Mouse (Mus musculus): ENCODE data around the gene Gsdme. TPM values are rescaled to one million over a fixed set of nuclear protein-coding genes. Genes with fewer than 3 reads are reported as not detected.
A peak's percentile ranks its signal among the peaks of the same experiment; 100 is the strongest.

The Gsdme gene
- total and polyA plus RNA-seq, 2 experiments from 2014 or later: 29.4 TPM; not detected in 1

- no peaks in the 10 kb centered on the region for H3K9me3 ChIP-seq (replicated peaks; ENCODE audit: control insufficient read depth, low read length)
- H3K4me3 ChIP-seq (ENCODE audit: low read depth, low read length): no peak overlapping the region
- no peak for ATAC-seq (ENCODE audit: insufficient read depth, low read depth)
- H3K36me3 ChIP-seq (replicated peaks; ENCODE audit: control insufficient read depth, insufficient read depth, low read length): peaks cover 19% of the 10 kb centered on the region
- H3K9ac ChIP-seq (replicated peaks; ENCODE audit: low read depth, low read length): no peak overlapping the region
- no peak for DNase-seq (ENCODE audit: low spot score)
- peaks cover 8% of the 10 kb centered on the region; the same call in 1 of the 2 replicates for H3K4me1 ChIP-seq (ENCODE audit: control insufficient read depth, insufficient read depth)
- TF ChIP-seq EP300 (IDR thresholded peaks at IDR 0.05; ENCODE audit: low read depth) (no peak), CTCF (IDR thresholded peaks at IDR 0.05; ENCODE audit: low read depth) (no peak)
- no peak overlapping the region for H3K4me2 ChIP-seq (ENCODE audit: low read depth, low read length)
- whole genome bisulfite sequencing: 85% methylated on average over 3 of the region's 3 CpGs
- H3K27me3 ChIP-seq (ENCODE audit: control insufficient read depth, insufficient read depth, low read length): no peaks in the 10 kb centered on the region
- H3K27ac ChIP-seq (ENCODE audit: low read depth): no peak overlapping the region
Observed at GRCm38 (mm10) chr6:50191605-50192004, 72.1 kb downstream of the Gsdme start.

GRCm38 (mm10) chr6:50189376-50189775 is 74.3 kb downstream of the Gsdme start:
- no peak overlapping the region for H3K4me3 ChIP-seq (ENCODE audit: low read depth, low read length)
- DNase-seq (ENCODE audit: low spot score): peak; percentile 32
- H3K4me2 ChIP-seq (ENCODE audit: low read depth, low read length): peak overlapping the region; percentile 18; the same call in 1 of the 2 replicates
- H3K9me3 ChIP-seq (replicated peaks; ENCODE audit: control insufficient read depth, low read length): no peaks in the 10 kb centered on the region
- H3K9ac ChIP-seq (replicated peaks; ENCODE audit: low read depth, low read length): no peak overlapping the region
- peaks cover 22% of the 10 kb centered on the region for H3K36me3 ChIP-seq (replicated peaks; ENCODE audit: control insufficient read depth, insufficient read depth, low read length)
- no peaks in the 10 kb centered on the region for H3K27me3 ChIP-seq (ENCODE audit: control insufficient read depth, insufficient read depth, low read length)
- peaks cover 8% of the 10 kb centered on the region; the same call in 1 of the 2 replicates for H3K4me1 ChIP-seq (ENCODE audit: control insufficient read depth, insufficient read depth)
- TF ChIP-seq EP300 (IDR thresholded peaks at IDR 0.05; ENCODE audit: low read depth) (no peak), CTCF (IDR thresholded peaks at IDR 0.05; ENCODE audit: low read depth) (no peak)
- no peak for ATAC-seq (ENCODE audit: insufficient read depth, low read depth)
- peak overlapping the region; percentile 59 for H3K27ac ChIP-seq (ENCODE audit: low read depth)

DNA sequence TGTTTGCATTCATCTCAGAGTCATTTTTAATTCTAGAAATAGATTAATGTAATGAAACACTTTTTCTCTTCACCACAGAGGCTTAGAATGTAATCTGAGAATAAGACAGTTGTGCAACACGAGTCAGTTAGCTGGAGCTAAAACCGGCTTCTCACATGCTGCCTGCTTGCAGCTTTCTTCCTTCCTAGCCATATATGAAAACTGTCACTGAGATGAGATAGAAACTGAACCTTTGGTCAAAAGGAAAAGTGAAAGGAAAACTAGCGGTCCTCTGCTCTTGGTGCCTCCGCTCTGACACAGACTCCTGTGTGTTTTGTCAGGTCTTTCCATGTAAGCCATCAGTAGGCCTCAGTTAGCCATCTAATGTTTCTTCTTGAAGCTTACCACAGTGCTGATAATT is 75.7 kb downstream of the Gsdme start:
- peaks cover 29% of the 10 kb centered on the region for H3K36me3 ChIP-seq (replicated peaks; ENCODE audit: control insufficient read depth, insufficient read depth, low read length)
- DNase-seq (ENCODE audit: low spot score): peak; percentile 48
- peak overlapping the region; percentile 51 for H3K4me2 ChIP-seq (ENCODE audit: low read depth, low read length)
- H3K4me3 ChIP-seq (ENCODE audit: low read depth, low read length): peak overlapping the region; percentile 12
- H3K9me3 ChIP-seq (replicated peaks; ENCODE audit: control insufficient read depth, low read length): no peaks in the 10 kb centered on the region
- peak overlapping the region; percentile 68 for H3K27ac ChIP-seq (ENCODE audit: low read depth)
- H3K27me3 ChIP-seq (ENCODE audit: control insufficient read depth, insufficient read depth, low read length): no peaks in the 10 kb centered on the region
- peaks cover 8% of the 10 kb centered on the region; the same call in 1 of the 2 replicates for H3K4me1 ChIP-seq (ENCODE audit: control insufficient read depth, insufficient read depth)
- no peak for ATAC-seq (ENCODE audit: insufficient read depth, low read depth)
- TF ChIP-seq EP300 (IDR thresholded peaks at IDR 0.05; ENCODE audit: low read depth) (no peak), CTCF (IDR thresholded peaks at IDR 0.05; ENCODE audit: low read depth) (no peak)
- no peak overlapping the region for H3K9ac ChIP-seq (replicated peaks; ENCODE audit: low read depth, low read length)
- 40% methylated on average over 4 of the region's 4 CpGs for WGBS

DNA sequence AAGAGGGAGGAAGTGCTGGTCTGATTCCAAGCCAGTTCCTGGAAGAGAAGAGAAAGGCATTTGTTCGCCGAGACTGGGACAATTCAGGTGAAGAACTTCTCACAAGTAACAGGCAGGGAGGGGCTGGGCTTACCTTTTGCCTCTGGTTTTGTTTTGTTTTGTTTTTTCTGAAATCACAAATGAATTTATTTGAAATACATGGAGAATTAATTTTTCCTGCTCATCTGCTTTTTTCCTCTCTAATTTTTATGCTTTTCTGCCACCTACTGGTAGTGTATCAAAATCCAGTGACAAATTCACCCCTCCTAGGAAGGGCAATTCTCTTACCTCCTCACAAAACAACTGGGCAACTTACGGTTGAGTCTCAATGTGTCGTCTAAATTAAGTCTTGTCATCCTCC is 83.5 kb downstream of the Gsdme start:
- no peaks in the 10 kb centered on the region for H3K27me3 ChIP-seq (ENCODE audit: control insufficient read depth, insufficient read depth, low read length)
- 59% methylated on average over 4 of the region's 4 CpGs for WGBS
- H3K9ac ChIP-seq (replicated peaks; ENCODE audit: low read depth, low read length): no peak overlapping the region
- ATAC-seq (ENCODE audit: insufficient read depth, low read depth): no peak
- H3K36me3 ChIP-seq (replicated peaks; ENCODE audit: control insufficient read depth, insufficient read depth, low read length): peaks cover 18% of the 10 kb centered on the region
- H3K27ac ChIP-seq (ENCODE audit: low read depth): no peak overlapping the region
- no peak for DNase-seq (ENCODE audit: low spot score)
- no peak overlapping the region for H3K4me2 ChIP-seq (ENCODE audit: low read depth, low read length)
- H3K4me1 ChIP-seq (ENCODE audit: control insufficient read depth, insufficient read depth): no peaks in the 10 kb centered on the region
- no peaks in the 10 kb centered on the region for H3K9me3 ChIP-seq (replicated peaks; ENCODE audit: control insufficient read depth, low read length)
- H3K4me3 ChIP-seq (ENCODE audit: low read depth, low read length): no peak overlapping the region
- no peak for TF ChIP-seq EP300 (IDR thresholded peaks at IDR 0.05; ENCODE audit: low read depth)
- peak; percentile 48 for TF ChIP-seq CTCF (IDR thresholded peaks at IDR 0.05; ENCODE audit: low read depth)

DNA sequence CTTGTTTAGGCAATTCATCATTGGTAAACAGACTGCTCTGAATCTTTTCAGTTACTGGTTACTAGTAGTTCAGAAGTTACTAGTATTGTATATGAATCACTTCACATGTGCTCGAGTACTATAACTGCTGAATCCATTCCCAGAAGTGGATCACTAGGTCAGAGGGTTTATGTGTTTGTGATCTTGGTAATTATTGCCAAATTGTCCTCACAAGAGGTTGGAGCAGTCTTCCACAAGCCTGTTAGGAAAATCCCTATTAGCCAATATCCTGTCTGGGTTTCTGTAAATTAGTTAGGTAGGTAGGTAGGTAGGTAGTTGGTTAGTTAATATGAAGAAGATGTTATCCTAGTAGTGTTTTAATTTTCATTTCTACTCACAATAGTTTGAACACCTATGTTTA is 87.9 kb downstream of the Gsdme start:
- Histone ChIP-seq H3K9ac (replicated peaks; ENCODE audit: low read depth, low read length) (no peak overlapping the region), H3K4me1 (ENCODE audit: control insufficient read depth, insufficient read depth) (no peaks in the 10 kb centered on the region), H3K27ac (ENCODE audit: low read depth) (no peak overlapping the region), H3K36me3 (replicated peaks; ENCODE audit: control insufficient read depth, insufficient read depth, low read length) (peaks cover 7% of the 10 kb centered on the region; the same call in 1 of the 2 replicates), H3K4me2 (ENCODE audit: low read depth, low read length) (no peak overlapping the region), H3K9me3 (replicated peaks; ENCODE audit: control insufficient read depth, low read length) (no peaks in the 10 kb centered on the region), H3K4me3 (ENCODE audit: low read depth, low read length) (no peak overlapping the region), H3K27me3 (ENCODE audit: control insufficient read depth, insufficient read depth, low read length) (no peaks in the 10 kb centered on the region)
- TF ChIP-seq CTCF (IDR thresholded peaks at IDR 0.05; ENCODE audit: low read depth) (no peak), EP300 (IDR thresholded peaks at IDR 0.05; ENCODE audit: low read depth) (no peak)
- no peak for DNase-seq (ENCODE audit: low spot score)
- 83% methylated on average over 1 of the region's 1 CpGs for WGBS
- no peak for ATAC-seq (ENCODE audit: insufficient read depth, low read depth)

DNA sequence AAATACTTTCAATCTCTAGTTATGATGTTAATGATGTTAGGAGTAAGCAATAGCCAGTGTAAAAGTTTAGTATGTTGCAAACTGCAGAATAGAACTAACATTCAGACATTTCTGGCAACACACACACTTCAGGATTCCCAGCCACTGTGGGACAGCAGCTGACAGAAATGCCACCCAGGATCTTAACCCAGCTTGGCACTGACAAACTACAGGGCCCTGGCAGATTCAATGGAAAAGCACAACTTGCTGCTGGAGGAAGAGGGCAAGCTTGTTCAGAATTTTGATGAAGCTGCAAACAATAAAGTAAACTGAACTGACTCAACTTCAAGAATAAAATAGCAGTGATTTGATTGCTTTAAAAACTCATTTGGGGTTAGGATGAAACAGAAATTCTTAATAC is 93.9 kb downstream of the Gsdme start:
- H3K36me3 ChIP-seq (replicated peaks; ENCODE audit: control insufficient read depth, insufficient read depth, low read length): peaks cover 10% of the 10 kb centered on the region; the same call in 1 of the 2 replicates
- ATAC-seq (ENCODE audit: insufficient read depth, low read depth): no peak
- H3K4me3 ChIP-seq (ENCODE audit: low read depth, low read length): no peak overlapping the region
- no peak for DNase-seq (ENCODE audit: low spot score)
- H3K4me2 ChIP-seq (ENCODE audit: low read depth, low read length): no peak overlapping the region
- no peak overlapping the region for H3K27ac ChIP-seq (ENCODE audit: low read depth)
- no peaks in the 10 kb centered on the region for H3K4me1 ChIP-seq (ENCODE audit: control insufficient read depth, insufficient read depth)
- no peaks in the 10 kb centered on the region for H3K9me3 ChIP-seq (replicated peaks; ENCODE audit: control insufficient read depth, low read length)
- no peak for TF ChIP-seq CTCF (IDR thresholded peaks at IDR 0.05; ENCODE audit: low read depth)
- no peak for TF ChIP-seq EP300 (IDR thresholded peaks at IDR 0.05; ENCODE audit: low read depth)
- no peak overlapping the region for H3K9ac ChIP-seq (replicated peaks; ENCODE audit: low read depth, low read length)
- no peaks in the 10 kb centered on the region for H3K27me3 ChIP-seq (ENCODE audit: control insufficient read depth, insufficient read depth, low read length)
